Mouse (Mus musculus) spleen, adult 12 weeks (tissue): ENCODE data around the gene Gm5678.

Source experiments
- DNase-seq: peaks from one replicate; pipeline ENCODE4 v3.0.0; 2022; ENCODE audit warnings: low spot score

The Gm5678 gene

GRCm38 (mm10) chr16:93627761-93628400 is at the start of gene Gm5678:
TSS of gene Gm5678 (plus strand) at chr16:93628097.
- no peak for DNase-seq

- DNase-seq: no peak
Observed at GRCm38 (mm10) chr16:93578346-93579005, 49.4 kb upstream of the Gm5678 start.

DNA sequence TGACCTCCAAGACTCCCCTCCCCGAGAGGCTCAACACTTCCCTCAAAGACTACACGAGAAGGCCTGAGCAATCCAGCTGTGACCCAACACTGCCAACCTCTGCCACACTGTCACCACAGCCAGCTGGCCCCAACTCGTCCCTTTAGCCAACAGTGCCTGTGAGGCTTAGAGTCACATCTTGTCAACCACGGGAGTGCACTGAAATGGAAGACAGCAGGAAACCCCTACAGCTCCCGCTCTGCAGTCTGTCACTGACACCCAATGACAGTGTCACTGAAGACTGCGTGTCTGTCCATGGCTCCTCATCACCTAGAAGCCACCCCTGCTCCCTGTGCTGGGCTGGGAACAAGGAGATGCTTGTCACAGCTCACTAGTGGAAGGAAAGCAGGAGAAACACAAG is 46.8 kb upstream of the Gm5678 start:
- DNase-seq: no peak

DNA sequence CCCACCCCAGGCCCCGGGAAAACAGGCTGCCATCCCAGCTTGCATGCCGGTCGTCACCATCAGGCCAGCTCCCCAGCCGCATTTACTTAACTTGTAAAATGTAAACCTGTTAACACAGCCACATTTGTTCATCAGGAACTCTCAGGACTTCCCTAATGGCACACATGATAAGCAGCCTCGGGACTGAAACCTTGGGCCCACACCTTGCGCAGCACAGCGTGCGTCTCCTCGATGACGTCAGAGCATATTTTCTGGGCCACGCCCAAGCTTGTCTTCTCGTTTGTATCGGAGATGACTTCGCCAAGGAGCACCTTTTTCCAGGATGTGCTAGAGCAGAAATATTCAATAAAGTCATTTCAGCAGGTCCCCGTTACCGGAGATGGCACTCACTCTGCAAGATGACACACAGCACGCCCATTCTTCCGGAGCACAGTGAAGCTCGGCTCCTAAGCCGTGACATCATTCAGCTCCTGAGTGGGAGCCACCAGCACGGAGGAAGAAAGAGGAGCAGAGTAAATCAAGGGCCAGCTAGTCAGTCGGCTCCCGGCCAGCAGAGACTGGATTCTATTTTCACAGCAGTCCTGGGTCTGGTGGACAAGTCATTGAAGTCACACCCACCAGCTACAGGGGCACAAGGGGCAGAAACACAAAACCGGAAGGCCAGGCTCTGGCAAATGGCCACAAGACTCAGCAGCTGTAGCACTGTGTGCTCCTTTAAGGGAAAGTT is 42.8 kb upstream of the Gm5678 start:
- DNase-seq: no peak

DNA sequence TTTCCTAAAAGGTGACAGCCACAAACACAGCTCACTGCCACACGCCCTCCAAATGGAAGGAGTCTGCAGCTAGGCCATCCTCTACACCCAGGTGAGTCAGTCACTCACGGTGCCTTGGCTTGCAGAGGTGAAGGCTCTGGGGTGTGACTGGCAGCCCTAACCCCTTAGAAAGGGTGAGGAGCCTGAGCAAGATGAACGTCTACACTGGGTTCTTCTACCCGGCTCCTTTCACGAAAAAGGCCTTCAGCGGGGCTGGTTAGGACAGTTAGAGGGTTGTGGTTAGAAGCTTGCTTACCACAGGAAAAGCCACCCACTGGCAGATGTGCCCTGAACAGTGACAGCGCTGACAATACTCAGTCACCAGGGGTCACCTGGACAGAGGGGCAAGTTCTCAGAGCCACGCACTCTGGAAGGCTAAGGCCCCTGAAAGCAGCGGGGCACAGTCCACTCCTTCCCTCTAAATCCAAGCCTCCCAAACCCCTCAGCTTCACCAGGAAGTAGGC is 42.1 kb upstream of the Gm5678 start:
- no peak for DNase-seq

GRCm38 (mm10) chr16:93586382-93586781 is 41.5 kb upstream of the Gm5678 start:
- no peak for DNase-seq

- DNase-seq: no peak
Observed at GRCm38 (mm10) chr16:93588281-93588680, 39.6 kb upstream of the Gm5678 start.

- DNase-seq: no peak
Observed at GRCm38 (mm10) chr16:93590915-93591314, 37.0 kb upstream of the Gm5678 start.

- no peak for DNase-seq
Observed at GRCm38 (mm10) chr16:93591450-93592430, 36.2 kb upstream of the Gm5678 start.

DNA sequence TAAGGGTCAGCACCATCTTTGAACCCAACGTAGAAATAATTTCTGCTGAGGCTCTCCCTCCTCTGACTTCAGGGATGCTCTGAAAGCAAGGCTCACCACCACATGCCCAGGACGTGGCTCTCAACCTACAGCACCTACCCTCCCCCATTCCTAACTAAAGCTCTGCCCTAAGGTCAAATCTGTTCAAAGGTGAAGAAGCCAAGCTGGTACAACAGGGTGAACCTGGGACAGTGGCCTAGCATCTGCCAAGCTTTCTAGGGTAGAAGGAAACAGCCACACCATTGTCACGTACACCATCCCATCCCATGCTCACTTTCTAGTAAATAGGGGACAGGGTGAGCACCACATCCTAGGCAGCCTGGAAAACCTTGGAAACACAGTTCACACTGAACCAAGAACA is 35.2 kb upstream of the Gm5678 start:
- DNase-seq: no peak

DNA sequence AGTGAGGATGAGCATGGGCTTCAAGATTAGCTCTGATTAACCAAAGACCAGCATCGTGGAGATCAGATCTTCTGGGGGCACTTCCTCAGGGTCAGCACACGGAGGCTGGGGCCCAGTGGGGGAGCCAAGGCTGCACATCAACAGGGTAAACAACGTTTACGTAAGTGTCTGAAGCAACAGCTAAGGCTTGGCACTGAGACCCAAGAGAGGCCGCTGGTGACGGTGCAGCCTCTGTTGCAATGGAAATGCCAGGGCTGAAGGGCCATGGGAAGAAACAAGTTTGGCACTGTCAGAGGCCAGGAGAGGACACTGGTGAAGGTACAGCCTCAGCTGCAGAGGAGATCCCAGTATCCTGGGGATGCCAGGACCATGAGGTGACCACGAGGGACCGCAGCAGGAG is 34.5 kb upstream of the Gm5678 start:
- no peak for DNase-seq

DNA sequence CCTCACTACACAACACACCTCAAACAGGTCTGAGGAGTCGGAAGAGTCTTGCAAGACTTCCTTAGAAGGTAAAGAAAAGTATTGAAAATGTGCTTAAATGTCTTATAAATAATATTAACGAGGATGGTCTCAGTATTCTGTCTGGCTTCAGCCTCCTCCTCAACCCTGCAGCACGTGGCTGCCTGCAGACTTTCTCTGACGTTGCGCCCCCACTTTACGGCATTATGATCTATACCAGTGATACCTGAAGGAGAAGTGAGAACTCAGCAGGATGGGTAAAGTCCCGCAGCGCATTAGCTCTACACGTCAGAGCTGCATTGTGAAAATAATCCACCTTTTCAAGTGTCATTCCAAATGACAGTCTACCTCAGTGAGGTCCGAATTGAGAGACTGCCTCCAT is 33.4 kb upstream of the Gm5678 start:
- no peak for DNase-seq

- DNase-seq: no peak
Observed at GRCm38 (mm10) chr16:93595766-93596165, 32.1 kb upstream of the Gm5678 start.

DNA sequence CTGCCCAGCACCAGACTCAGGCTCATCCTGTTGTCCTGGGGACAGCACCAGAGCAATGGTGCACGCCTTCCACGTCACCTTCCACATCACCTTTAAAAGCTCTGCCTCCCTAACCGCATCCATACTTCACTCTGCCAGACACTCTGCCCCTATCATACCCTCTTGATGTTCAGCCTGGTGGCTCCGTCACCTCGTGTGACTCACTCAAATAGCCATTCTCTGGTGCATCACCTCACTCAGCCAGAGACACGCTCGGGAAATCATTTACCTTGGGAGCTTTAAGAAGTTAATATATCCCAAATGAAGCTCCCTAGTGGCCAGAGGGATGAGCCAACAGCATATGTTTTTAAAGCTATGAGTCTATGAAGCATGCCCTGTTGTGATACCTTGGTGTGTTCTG is 31.1 kb upstream of the Gm5678 start:
- no peak for DNase-seq

DNA sequence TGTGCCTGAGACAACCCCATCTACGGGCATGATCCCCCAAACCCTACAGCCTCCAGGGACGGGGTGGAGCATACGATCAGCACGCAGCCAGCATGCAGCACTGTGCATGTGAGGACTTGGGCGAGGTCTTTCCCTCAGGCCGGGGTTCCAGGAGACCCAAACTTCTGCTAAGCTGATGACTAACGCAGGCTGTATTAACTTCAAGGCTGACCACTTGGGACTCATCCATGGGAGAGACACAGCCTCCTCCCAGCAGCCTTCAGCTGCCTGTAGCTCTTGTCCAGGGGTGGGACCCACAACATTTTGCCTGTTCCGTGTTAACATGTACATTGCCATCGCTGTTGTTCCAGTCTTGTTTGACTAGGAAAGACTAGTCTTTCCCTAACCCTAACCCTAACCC is 30.3 kb upstream of the Gm5678 start:
- DNase-seq: no peak

GRCm38 (mm10) chr16:93599461-93599860 is 28.4 kb upstream of the Gm5678 start:
- no peak for DNase-seq

DNA sequence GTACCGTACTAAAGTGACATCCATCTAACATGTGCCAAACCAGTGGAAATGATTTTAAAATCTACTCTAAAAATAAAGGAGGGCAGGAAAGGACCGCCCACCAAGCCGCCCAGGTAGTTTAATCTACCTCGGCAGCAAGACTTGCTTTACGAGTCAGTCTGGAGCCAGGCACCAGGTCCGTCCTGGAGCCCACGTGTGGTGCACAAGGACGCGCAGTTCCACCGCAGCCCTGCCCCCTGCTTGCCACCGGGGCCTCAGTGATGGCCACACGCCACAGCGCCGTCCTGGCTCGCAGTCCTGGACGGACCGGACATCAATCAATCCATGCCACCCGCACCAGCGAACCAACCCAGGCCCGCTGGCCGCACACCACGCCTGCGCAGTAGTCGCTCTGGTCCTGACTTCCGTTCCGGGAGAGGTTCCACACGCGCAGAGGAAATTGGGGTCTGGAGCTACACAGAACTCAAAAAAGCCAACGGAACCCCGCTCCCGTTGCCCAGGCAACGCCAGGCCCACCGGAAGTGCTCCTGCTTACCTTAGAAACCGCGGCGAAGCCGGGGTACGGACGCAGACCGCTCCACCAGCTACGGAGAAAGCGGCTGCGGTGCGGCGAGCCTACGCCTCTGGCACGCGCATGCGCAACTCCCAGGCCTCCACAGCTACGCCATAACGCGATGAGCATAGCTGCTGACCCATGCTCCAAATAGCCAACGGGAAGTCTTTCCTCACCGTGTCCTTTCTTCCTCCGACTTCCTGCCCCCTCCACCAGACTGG is 24.3 kb upstream of the Gm5678 start, which contains the start of gene Setd4:
TSS of gene Setd4 (minus strand) at position 625 of the 774 bp plus-strand sequence.
- peak; percentile 84 for DNase-seq

DNA sequence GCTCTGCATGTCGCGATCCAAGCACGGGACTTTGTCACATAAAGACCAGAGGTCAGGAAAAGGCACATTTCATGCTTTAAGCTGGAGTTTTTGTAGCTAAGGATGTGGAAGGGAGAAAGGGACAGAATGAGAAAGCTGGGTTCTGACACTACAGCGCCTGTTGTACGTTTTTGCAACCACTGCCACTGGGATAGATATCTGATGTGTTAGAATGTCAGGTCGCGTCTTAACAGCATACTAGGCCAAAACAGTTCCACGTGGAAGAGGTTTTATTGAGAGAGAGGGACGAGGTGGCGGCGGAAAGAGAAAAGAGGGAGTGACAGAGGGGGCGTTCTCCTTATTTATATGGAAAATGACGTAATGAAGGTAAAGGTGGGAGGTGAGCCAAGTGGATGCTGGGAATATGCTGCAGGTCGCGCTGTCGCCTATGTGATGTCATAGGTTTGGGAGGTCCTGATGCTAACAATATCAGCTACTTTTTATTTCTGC is 23.4 kb upstream of the Gm5678 start:
- no peak for DNase-seq

DNA sequence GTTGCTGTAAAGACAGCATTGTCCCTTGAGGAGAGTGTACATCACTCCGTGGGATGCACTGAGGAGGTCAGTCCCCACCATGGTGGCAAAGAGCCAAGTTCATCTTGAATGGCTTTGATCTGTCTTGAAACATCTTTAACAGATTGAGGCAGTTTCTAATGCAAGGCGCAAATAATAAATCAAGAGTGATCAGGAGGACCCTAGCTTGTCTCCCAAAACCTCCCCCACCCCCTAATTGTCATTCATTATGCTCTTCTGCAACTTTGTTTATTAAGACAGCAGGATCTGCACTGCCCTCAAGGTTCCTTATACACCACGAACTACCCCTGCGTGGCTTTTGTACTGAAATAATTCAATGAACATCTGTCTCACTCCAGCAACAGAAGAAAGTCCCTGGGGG is 22.3 kb upstream of the Gm5678 start, which contains the start of gene Cbr1:
TSS of gene Cbr1 (plus strand) at position 301 of the 400 bp plus-strand sequence.
- no peak for DNase-seq

GRCm38 (mm10) chr16:93606146-93606545 is 21.8 kb upstream of the Gm5678 start:
- no peak for DNase-seq

- DNase-seq: peak; percentile 78
Observed at GRCm38 (mm10) chr16:93607669-93608101, 20.2 kb upstream of the Gm5678 start.
